Mouse (Mus musculus) NIH3T3 (cell line): ENCODE data around the gene Dcaf15.
A peak's percentile ranks its signal among the peaks of the same experiment; 100 is the strongest.

Experiments used
- DNase-seq: peaks from one replicate; pipeline ENCODE4 v3.0.0-alpha.2; 2012; ENCODE audit warnings: low read depth

Gene Dcaf15

DNA sequence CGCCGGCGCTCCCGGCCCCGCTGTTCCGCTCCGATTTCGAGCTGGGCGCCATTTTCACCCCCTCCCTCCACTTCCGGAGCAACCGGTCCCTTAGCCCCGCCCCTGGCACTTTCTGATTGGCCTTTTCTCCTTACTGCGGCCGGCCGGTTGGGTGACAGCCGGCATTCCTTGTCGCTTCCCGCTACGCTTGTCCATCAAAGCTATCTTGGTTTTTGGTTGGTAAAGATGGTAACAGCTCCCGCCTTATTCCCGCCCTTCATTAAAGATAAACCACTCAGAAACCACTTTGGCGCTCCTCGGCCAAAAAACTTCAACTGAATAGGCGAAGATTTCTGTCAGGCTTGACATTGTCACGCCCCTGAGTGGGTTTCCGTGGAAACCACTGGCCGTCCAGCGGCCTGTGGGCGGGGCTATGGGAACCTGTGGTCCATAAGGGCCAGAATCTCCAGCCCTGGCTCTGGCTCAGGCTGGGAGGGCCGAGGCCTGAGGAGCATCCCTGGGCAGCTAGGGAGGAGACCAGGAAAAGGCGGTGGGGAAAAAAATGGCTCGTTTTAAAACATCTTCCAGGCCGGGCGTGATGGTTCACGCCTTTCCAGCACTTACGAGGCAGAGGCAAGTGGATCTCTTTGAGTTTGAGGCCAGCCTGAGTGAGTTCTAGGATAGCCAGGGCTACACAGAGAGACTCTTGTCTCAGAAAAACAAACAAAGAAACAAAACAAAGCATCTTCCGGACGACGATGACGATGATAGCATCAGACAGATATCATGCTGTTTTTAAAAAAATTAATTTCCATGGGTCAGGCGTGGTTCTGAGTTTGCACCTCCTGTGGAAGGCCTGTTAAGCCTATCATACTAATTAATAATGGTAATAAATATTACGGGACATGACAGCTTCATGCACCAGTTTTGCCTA, at the start of gene Dcaf15:
TSS of gene Dcaf15 (minus strand) at position 72 of the 913 bp plus-strand sequence.
- DNase-seq, result peak; percentile 100

GRCm38 (mm10) chr8:84149181-84149580, 44.6 kb upstream of the Dcaf15 start:
- DNase-seq, result no peak

- no peak for DNase-seq
Observed at GRCm38 (mm10) chr8:84148531-84148850, 43.9 kb upstream of the Dcaf15 start.

DNA sequence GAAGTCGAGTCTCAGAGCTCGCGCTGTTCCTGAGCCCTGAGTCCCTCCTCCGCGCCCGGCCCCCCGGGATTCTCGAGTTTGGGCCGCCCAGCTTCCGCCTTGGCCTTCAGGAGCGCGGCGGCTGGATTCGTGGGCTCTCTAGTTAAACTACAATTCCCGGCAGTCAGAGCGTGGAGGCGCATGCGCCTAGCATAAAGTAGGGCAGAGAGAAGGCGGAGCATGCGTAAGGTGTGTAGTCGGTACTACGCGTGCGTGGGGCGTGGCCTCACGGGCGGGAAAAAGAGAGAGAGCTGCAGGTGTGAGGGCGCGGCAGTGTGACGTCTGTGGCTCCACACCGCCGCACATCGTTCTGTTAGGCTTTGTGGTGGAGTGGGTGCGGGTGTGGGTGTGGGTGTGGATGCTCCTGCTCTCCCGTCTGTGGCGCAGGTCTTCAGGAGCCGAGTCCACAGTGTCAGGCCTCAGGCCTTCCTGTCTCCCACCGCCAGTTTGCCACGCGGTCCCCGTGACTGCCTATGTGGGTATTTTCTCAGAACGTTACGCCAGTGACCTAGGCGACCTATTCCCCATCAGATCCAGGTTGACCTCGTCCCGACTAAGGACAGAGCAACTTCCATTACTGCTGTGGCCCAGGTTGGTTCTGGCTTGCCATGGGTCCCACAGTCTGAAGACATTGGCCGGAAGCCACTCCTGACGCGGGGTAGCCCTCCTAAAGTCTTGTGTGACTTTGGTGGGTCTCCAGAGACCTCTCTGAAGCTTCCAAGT, 43.4 kb upstream of the Dcaf15 start, which contains the start of the genes Cc2d1a and 4930432K21Rik:
TSS of gene Cc2d1a (minus strand) at position 168 of the 762 bp plus-strand sequence.
TSS of gene 4930432K21Rik (plus strand) at position 257 of the 762 bp plus-strand sequence.
- DNase-seq, result peak; percentile 97

GRCm38 (mm10) chr8:84147324-84147766, 42.8 kb upstream of the Dcaf15 start:
- no peak for DNase-seq

- peak; percentile 67 for DNase-seq
Observed at GRCm38 (mm10) chr8:84144636-84145245, 40.2 kb upstream of the Dcaf15 start.

DNA sequence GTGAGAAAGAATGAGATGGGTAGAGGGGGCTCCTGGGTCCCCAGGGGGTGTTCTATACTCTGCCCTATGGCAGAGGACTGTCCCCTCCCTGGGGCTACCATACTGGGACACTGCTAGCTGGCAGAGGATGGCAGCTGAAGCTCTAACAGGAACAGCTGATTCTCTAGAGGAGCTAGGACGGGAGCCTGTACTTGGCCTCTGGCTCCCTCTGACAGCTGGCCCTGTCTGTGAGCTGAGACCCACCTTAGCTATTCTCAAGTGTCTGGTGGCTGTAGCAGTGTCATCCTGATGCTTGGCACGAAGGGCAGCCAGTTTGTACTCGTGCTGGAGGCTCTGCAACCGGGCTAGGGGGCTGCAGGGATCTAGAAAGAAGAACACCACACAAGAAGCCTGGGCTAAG, 36.3 kb upstream of the Dcaf15 start:
- no peak for DNase-seq

- DNase-seq, result no peak
Observed at GRCm38 (mm10) chr8:84137848-84138247, 33.3 kb upstream of the Dcaf15 start.

DNA sequence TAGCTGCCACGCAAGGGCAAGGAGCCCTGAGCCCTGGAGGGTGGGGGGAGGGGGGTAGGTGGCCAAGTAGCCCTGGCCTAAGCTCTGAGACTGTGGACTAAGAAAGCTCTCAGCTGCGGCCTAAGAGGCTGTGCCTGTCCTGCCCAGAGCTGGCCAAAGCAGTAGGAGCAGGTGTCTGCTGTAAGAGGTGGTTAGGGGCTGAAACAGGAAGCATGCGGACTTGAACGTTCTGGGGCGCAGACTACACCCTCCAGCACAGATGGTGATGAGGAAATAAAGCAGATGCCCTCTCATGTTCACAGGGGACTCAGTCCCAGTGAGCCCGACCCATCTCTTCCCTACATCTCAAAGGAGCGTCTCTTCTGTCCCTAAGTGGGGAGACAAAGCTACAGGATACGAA, 27.7 kb upstream of the Dcaf15 start:
- no peak for DNase-seq

DNA sequence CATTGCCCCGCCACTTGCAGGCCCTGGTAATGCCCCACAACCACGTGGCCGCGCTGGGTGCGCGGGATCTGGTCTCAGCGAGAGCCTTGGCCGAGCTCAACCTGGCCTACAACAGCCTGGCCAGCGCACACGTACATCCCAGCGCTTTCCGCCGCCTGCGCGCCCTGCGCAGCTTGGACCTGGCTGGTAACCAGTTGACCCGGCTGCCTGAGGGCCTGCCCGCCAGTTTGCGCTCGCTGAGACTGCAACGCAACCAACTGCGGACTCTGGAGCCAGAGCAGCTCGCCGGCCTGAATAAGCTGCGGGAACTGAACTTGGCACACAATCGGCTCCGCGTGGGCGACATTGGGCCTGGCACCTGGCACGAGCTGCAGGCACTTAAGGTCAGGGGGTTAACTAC, 26.2 kb upstream of the Dcaf15 start:
- DNase-seq, result no peak

DNA sequence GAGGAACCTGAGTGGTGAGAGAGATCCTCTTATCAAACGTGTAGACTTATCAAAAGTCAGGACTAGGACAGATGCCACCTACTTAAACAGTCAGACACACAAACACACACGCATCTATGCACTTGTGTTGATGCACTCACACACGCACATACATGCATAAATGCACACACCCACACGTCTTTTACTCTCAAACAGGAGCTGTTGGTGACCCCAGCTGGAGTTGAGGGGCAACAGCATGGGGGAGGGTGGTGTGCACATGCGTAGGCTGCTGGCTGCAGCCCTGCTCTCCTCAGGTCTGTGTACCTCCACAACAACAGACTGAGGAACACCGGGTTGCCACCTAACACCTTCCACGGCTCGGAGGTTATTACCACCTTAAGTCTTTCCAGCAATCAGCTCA, 23.7 kb upstream of the Dcaf15 start:
- no peak for DNase-seq

- no peak for DNase-seq
Observed at GRCm38 (mm10) chr8:84127202-84127901, 22.8 kb upstream of the Dcaf15 start.

DNA sequence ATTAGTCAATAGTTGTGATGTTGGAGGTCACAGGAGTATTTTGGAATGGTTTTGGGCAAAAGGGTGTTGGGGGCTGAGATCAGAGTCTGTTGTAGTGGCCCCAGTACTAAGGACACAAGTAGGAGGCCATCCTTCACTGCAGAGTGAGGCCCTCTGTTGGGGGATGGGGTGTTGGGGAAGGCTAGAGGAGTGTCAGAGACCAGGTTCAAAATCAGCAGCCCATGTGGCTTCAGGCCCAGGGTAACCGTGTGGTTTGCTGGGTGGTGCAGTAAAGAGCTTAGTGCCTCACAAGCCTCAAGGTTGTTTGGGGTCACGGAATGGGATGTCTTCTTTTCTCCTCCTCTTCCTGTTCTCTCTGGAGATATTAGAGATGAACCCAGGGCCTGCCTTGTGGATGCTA, 22.2 kb upstream of the Dcaf15 start:
- DNase-seq, result no peak

GRCm38 (mm10) chr8:84125656-84126055, 21.1 kb upstream of the Dcaf15 start, which contains the start of gene Podnl1:
Gene Podnl1, plus strand, starts transcription at chr8:84125989.
- peak; percentile 94 for DNase-seq

- DNase-seq, result peak; percentile 55
Observed at GRCm38 (mm10) chr8:84122151-84122550, 17.6 kb upstream of the Dcaf15 start.

GRCm38 (mm10) chr8:84115646-84116045, 11.1 kb upstream of the Dcaf15 start:
- no peak for DNase-seq

DNA sequence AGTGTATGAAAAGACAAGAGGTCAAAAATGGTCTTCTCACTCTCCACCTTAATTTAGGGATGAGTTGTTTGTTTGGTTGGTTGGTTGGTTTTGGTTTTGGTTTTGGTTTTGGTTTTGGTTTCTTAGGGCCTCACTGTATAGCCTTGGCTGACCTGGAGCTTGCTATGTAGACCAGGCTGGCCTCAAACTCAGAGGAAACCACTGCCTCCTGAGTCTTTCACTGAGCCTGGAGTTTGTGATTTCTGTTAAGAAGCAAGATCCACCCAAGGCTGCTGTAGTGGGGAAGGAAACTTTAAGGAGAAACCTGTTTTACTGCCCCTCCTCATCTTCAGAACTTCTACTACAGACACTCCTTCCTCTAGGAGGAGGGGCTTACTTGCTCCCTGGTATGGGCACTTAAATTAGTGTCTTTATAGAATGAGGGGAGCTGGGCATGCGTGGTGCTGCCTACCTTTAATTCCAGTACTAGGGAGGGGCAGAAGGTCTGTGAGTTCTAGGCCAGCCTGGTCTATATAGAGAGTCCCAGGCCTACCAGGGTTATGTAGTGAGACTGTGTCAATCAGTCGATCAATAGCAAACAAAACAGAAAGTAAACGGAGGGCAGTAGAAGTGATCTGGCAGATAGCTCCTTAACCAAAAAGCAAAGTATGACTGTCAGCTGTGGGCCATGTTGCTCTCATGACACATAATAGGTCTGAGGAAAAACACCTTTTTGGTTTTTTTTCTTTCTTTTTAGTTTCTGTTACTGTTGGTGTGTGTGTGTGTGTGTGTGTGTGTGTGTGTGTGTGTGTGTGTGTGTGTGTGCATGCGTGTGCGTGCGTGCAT, 1.9 kb upstream of the Dcaf15 start:
- no peak for DNase-seq

DNA sequence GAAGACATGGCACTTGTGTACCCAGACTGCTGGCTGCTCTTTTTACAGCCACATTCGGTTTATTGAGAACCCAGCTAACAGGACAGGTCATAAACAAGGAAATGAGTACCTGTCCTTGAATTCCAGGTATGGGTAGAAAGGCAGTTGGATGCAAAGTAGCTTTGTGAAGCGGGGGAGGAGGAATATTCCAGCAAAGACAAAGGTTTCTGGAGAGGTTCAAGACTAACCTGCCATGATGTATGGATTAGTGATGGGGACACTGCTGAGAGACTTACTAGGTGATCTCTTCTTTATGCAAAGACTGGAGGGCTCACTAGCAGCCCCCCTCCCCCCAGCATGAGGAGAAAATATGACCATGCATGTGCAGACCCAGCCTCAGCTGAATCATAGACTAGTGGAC, 1.1 kb upstream of the Dcaf15 start:
- DNase-seq, result no peak

- peak; percentile 78 for DNase-seq
Observed at GRCm38 (mm10) chr8:84104221-84104620, 347 bp downstream of the Dcaf15 start.

GRCm38 (mm10) chr8:84103601-84104000, 967 bp downstream of the Dcaf15 start:
- peak; percentile 64 for DNase-seq
